Mouse (Mus musculus): ENCODE data around the gene Ero1lb.
A peak's percentile ranks its signal among the peaks of the same experiment; 100 is the strongest.
"Not testable (repeated sequence)": the region's sequence is repeated elsewhere in the genome, so short reads cannot be mapped to it uniquely, and the experiment has no call there.

Ero1lb gene

DNA sequence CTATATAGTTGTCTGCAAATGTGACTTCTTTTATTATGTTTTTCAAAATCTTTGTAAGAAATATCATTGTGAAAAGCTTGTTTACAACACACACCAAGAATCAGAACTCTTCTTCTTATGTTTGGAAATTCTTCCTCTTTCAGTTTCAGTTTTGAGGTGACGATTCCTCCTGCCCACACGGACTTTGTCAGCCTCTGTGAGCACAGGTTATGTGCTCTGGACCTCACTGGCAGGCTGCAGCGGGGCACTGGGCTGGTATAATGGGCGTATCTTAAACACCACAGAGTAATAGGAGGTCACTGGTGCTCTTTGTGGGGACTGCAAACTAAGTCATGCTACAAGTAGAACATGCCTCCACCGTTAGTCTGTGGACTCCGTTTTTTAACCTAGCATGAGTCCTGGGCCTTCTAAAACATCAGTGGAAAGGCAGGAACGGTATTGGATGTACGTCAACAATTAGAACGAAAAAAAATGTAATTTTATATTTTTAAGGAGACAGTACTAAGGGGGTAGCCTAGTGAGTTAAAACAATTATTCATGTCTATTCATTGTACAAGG is 9.4 kb downstream of the Ero1lb start:
- peak; percentile 88 for DNase-seq

DNA sequence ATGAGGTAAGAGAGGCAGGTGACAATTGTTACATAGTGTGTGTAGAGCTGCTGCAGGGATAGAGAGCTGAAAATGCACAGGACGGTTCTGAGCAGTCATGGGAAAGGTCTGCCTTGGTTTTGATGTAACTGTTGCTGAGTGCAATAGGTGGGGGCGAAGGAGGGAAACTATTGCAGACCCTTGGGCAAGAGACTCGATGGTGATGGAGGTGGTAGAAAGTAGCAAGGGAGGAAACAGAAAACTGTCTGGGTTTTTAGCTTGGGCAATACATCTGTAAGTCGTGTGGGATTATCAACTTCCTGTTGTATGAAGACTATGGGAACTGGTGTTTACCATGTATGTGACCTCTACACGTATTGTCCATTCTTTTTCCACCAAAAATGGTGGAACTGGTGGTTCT is 12.5 kb downstream of the Ero1lb start:
- peak; percentile 37 for DNase-seq

DNA sequence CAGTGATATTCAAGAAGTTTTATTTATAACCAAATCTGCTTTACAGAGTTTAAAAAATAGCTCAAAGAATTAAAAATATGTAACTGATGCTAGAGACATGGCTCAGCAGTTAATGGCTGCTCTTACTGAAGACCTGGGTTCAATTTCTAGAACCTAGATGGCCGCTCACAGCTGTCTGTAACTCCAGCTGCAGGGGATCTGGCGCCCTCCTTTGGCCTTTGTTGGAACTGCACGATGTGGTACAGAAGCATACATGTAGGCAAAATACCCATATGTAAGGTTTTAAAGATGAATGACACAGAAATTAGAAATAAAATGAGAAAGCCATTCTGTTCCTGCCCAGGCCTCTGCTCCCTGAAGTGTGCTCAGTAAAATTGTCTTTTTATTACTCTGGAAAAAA is 23.3 kb downstream of the Ero1lb start:
- DNase-seq = peak; percentile 68

DNA sequence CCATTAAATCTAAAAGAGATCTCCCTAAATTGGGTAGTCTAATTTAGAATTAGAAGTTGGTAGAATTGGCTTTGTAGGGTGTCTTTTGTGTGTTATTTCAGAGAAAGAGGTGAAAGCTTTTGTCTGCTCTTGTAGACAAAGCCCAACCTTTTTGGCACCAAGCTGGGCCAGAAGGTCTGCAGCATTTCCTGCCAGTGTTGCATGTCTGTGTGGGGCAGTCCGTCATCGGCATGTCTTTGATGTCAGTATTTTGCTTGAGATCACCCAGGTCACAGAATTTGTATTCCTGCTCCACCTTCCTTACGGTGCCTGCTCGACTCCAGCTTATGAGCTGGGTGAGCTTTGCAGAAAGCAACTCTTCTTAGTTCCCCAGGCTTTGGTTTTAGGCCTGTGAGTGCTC is 31.4 kb downstream of the Ero1lb start:
- peak; percentile 88 for DNase-seq

DNA sequence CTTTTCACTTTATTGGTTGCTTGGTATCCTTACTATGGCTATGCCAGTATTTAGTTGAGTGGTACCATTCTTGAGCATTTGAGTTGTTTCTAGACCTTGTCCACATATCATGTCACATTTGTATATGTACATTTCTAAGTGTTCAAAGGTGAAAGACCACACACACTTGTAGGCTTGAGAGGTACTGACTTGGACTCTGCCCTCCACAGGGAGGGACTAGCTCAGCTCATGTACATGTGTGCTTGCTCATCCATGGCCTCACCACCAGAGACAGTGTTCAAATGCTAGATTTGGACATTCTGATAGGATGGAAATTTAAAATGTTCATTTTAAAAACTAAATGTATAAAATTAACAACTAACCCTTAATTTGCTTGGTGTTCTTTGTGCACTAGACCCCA is 44.5 kb downstream of the Ero1lb start:
- DNase-seq = not testable (repeated sequence)

DNA sequence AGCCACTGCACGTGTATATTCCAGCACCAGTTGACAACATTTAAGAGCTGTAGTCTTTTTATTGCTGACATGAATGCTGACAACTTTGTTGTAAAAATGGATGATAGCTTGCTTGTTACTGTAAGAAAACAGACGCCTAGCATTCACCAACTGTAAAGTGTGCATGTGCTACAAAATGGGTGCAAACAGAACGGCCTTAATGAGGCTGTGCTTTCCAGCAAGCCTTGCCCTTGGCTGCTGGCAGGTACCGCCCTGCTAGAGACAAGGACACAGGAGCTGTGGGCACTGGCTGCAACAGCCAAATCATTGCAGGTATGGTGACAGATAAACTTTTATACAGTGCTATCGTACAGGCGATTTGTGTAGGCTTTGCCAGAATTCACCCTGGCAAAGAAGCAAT is 48.4 kb downstream of the Ero1lb start:
- DNase-seq = peak; percentile 52

DNA sequence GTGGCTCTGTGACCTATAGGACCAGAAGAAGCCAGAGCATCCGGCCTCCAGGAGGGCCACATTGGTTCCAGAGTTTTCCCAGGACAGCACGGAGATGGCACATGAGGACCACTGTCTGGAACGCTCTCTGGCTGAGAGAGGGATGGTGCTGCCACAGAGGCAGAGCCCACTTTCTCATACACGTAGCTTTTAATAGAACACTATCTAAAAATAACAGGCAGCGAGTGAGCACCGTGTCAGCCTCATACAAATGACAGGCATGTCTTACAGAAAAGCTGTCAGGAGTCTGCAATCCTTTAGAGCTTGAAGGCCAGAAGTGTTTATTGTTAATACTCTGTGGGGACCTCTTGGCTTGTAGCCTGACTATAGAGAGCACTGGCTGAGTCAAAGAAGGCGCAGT is 48.9 kb downstream of the Ero1lb start:
- peak; percentile 34 for DNase-seq

DNA sequence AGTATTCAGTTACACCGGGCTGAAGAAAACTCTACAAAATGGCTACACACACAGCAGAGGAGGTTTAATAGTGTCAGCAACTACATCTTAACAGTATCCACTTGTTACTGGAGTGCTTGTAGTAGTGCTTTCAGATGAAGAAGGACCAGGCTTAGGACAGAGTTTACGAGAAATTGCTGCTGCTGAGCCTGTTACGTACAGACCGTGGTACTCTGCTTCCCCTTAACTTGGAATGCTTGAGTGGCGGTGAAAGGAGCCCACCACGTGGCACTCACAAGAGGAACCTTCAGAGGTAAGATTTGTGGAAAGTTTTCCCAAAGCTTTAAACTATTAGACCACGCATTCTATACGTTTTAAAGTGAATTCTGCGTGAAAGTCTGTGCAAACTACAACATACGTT is 49.3 kb downstream of the Ero1lb start:
- DNase-seq = not testable (repeated sequence)

DNA sequence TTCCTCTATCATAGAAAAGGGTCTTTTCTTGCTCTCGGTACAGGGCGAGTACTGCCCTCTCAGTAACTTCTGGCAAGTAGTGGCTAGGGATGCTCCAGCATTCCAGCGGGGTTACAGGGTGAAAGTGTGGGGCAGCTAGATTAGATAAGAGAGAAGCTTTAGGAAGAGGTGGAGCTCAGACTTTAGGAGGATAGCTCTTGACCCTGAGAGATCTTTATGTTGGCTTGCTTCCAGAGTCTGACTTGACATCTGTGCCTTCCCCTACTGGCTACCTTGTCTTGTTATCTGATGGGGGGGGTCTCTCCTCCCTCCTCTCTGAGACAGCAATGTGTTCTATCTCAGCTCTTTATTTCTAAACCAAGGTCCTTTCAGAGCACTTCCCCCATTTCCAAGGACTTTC is 50.8 kb downstream of the Ero1lb start:
- peak; percentile 25 for DNase-seq

DNA sequence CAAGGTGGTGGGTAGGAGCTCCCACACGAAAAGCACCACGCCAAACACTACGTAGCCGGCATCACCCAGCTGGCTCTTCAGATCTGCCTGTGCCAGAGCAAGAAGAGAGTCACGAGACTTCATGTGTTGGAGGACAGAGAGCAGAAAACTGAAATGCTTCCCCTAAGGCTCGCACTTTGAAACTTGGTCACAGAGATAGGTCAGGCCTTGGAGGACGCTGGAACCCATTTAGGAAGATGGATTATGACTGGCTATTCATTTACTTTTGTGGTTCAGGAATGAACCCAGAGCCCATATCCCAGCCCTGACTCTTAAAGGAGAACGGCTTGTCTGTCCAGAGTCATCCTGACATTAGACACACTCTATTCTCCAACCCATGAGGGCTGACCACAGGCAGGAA is 54.1 kb downstream of the Ero1lb start:
- DNase-seq = peak; percentile 43

DNA sequence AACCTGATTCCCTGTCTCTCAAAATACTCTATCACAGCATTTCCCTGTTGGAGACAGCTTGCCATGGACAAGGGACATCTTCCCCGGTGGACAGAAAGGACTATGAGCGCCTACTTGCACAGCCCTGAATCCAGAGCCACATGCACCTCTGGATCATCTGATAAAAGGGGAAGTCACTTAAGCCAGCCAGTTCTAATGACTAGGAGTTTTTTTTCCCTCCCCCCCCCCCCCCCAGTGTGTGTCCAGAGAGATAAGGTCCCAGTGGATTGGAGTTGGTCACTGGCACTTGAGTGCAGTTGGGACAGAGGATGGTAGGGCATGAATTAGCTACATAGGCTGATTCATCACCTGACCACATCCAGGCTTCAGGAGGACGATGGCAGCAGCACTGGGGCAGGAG is 60.4 kb downstream of the Ero1lb start:
- DNase-seq = peak; percentile 24

DNA sequence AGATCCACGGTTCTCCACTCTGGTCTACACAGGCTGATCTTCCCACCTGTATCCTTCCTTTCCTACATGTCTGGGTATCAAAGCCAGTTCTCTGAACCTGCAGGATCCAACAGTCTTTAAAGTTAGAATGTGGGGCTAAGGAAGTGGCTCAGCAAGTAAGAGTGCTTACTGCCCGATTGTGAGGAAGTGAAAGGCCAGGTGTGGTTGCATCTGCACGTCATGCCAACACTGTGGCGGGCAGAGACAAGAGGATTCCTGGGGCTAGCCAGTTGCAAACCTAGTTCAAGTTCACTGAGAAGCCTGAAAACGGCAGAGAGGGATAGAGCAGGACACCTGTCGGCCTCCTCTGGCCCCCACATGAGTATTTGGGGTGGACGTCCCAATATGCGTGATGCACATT is 62.1 kb downstream of the Ero1lb start:
- peak; percentile 71 for DNase-seq

DNA sequence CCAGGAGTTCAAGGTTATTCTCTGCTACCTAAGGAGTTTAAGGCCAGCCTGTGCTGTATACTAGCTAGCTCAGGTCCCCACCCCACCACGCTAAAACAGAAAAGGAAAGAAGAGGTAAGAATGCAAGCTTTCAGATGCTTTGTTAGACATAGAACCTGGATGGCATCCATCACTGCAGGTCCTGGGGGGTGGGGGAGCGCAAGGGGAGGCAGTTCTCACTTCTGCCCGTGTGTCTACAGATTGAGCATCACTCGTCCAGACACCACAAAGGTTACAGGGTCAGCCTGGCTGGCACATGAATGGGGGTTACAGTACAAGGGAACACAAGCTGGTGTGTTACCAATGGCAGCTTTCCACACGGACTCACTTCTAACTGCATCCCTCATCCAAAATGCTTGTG is 62.5 kb downstream of the Ero1lb start:
- peak; percentile 76 for DNase-seq

DNA sequence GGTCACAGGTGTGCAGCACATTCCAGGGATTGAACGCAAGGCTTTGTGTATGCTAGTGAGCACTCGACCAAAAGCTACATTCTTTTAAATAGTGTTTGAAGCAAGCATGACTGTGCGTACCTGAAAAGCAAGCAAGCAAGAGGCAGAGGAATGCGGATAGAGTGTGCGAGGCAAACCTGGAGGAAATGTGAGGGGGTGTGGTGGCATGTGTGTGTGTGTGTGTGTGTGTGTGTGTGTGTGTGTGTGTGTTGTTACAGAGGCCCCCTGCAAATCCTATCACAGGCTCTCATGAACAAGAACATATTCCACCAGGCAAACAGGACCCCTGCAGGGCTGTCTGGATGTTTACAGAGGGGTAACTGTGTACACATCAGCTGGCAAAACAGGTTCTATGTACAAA is 64.6 kb downstream of the Ero1lb start:
- peak; percentile 45 for DNase-seq

DNA sequence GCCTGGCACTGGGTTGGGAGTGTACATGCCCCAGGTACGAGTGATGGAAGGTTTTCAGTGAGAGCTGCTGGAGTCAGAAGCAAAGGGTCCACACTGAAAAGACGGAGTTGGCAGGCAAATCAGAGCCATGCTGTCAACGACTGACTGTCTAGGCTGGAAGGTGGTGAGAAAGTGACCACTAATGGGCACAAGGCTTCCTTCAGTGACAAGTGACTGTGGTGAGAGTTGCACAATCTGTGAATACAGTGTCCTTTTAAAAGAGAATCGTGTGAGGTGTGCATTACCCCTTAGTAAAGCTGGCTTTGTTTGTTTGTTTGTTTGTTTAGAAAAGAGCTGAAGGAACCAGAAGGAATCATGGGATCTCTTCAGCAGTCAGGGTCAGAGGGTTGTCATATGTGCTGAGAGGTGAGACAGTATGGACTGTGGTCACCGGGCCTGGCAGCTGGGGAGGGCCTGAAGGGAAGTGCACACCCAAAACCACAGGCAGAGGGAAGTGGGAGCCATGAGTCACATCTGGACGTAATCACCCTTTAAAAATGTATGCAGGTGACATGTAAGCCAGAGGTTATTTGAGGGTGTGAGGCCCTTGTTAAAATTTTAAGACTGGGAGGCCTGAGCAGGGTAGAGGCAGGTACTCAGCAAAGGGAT is 69.4 kb downstream of the Ero1lb start:
- DNase-seq = peak; percentile 7

DNA sequence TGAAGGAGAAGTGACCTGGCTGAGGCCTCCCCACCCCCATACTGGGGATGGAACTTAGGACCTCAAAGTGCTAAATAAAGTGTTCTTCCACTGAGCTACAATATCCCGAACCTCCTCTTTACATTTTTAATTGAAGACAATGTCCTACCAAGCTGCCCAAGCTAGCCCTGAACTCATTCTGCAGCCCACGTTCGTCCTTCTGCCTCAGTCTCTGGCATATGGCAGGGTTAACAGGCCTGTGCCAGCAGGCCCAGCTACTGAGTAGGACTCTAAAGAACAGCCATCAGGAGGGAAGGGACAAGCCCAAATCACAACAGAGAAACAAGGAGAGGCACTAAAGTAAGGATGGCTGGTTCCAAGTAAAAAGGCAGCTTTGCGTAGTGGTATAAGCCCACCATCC is 77.1 kb downstream of the Ero1lb start:
- peak; percentile 61 for DNase-seq

DNA sequence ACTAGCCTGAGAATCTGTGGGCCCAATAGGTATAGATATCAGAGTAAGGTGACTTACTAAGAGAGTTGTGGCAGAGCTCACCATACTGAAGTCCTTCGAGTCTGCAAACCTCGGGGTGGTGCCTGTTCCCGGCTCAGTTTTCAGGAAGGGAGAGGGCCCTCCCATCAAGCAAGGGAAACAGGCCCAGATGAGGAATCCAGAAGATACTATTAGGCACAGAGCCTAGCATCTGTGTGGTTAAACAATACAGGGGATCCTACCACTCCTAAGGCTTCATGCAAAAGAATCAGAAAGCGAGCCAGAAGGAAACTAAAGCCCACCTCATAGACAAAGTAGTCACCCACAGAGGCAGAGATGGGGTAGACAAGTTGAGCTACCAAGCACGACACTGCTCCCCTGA is 81.0 kb downstream of the Ero1lb start:
- peak; percentile 87 for DNase-seq

DNA sequence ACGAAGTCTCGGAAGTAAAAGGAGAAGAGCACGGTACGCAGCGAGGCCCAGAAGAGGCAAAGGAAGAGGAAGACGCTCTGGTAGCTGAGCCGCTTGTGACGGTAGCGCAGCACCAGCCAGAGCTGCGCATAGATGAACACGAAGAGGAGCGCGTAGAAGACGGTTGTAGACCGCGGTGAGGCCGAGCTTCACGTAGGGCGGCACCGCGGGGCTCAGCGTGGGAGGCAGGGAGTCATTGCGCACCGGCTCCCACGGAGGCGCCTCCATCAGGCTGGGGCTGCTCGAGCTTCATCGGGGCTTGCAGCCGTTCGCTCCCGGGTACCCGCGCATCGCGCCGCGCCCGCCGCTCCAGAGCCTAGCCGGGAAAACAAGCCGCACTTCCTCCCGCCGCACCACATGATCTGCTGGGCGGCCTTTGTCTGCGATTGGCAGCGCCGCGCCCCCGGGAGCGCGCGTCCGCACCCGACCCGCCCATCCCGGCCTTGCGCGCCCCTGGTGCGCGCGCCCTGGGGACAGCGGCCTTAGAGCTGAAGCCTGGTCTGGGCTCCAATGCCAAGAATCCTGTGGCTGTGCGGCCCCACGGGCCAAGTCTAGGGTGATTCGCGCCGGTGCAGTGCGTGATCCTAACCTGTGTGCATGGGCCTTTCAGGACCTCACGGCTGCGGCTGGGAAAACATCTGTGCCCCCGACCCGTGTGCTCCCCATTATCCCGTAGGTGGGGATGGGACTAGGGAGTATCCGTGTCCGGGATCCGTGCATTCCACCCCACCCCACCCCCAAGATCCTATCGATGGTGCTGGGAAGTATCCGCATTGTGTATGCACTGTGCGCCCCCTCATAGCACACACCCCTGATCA is 84.6 kb downstream of the Ero1lb start:
- peak; percentile 99 for DNase-seq

DNA sequence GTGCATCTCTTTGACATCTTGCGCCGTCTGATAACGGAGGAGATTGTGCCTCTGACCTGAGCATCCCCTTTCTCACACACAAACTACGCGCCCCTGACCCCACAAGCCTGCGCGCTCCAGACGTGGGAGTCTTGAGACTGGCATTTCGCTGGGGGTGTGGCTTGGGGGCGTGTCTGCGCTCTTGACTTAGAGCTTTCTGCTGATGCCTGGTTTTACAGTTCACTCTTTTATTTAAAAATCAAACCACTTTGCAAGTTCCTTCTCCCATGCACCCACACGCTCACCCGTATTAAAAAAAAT is 85.2 kb downstream of the Ero1lb start:
- peak; percentile 97 for DNase-seq

Data from heart, adult 11 months (tissue).